Mouse (Mus musculus): ENCODE measurements at regions not wholly inside any gene's neighbourhood (a gene's known extent, or its start where the extent isn't known, plus 50 kb on each side); places are given as distances from the start of the nearest gene placed in this dataset.

- Histone ChIP-seq H3K79me2 (replicated peaks; ENCODE audit: control insufficient read depth, insufficient read depth, low read length) (no peaks in the 10 kb centered on the region), H3K36me3 (ENCODE audit: control insufficient read depth, insufficient read depth, low read length) (no peaks in the 10 kb centered on the region), H3K27me3 (ENCODE audit: control insufficient read depth, insufficient read depth, low read length) (peaks cover under 1% of the 10 kb centered on the region; the same call in 1 of the 2 replicates), H3K9ac (ENCODE audit: low read depth, low read length) (no peak overlapping the region), H3K27ac (no peak overlapping the region), H3K4me3 (no peak overlapping the region), H3K4me1 (ENCODE audit: control insufficient read depth, insufficient read depth, low read length) (no peaks in the 10 kb centered on the region)
- 77% methylated on average over 5 of the region's 5 CpGs for WGBS
- intact Hi-C loops (cut with DNase I) = no loop called here
- no peak for TF ChIP-seq CTCF (IDR thresholded peaks at IDR 0.05)
- TF ChIP-seq POLR2A (IDR thresholded peaks at IDR 0.05; ENCODE audit: insufficient read depth, low read depth, low read length) = no peak
- TF ChIP-seq EP300 (IDR thresholded peaks at IDR 0.05; ENCODE audit: insufficient read depth, low read depth, low read length) = no peak
- no peak for DNase-seq
Measured at GRCm38 (mm10) chr15:97438235-97438760, 191.2 kb upstream of the Amigo2 start.

All from heart, adult 2 months (tissue).